Mouse (Mus musculus): ENCODE data around the gene Auts2. TPM values are rescaled to one million over a fixed set of nuclear protein-coding genes. Genes with fewer than 3 reads are reported as not detected.

The Auts2 gene
- polyA plus RNA-seq, 1 experiment from 2014 or later: 29.4 TPM

GRCm38 (mm10) chr5:131703729-131704128, 839.4 kb downstream of the Auts2 start:
- Histone ChIP-seq H3K36me3 (ENCODE audit: control insufficient read depth, insufficient read depth, low read length) (no peaks in the 10 kb centered on the region), H3K4me1 (ENCODE audit: control insufficient read depth, insufficient read depth, low read length) (no peaks in the 10 kb centered on the region), H3K9ac (ENCODE audit: low read depth, low read length) (no peak overlapping the region), H3K27me3 (replicated peaks; ENCODE audit: control insufficient read depth, insufficient read depth, low read length) (no peaks in the 10 kb centered on the region), H3K4me3 (ENCODE audit: low read depth, low read length) (no peak overlapping the region), H3K9me3 (ENCODE audit: control insufficient read depth, low read length) (no peaks in the 10 kb centered on the region), H3K4me2 (ENCODE audit: low read depth, low read length) (no peak overlapping the region), H3K27ac (replicated peaks; ENCODE audit: low read depth, low read length) (no peak overlapping the region)
- ATAC-seq (ENCODE audit: low read depth) (no peak), DNase-seq (ENCODE audit: low spot score) (no peak)
- 62% methylated on average over 6 of the region's 6 CpGs for WGBS

- Histone ChIP-seq H3K27ac (replicated peaks; ENCODE audit: low read depth, low read length) (no peak overlapping the region), H3K27me3 (replicated peaks; ENCODE audit: control insufficient read depth, insufficient read depth, low read length) (no peaks in the 10 kb centered on the region), H3K9me3 (ENCODE audit: control insufficient read depth, low read length) (no peaks in the 10 kb centered on the region), H3K9ac (ENCODE audit: low read depth, low read length) (no peak overlapping the region), H3K4me1 (ENCODE audit: control insufficient read depth, insufficient read depth, low read length) (peaks cover under 1% of the 10 kb centered on the region; the same call in 1 of the 2 replicates), H3K4me3 (ENCODE audit: low read depth, low read length) (no peak overlapping the region), H3K4me2 (ENCODE audit: low read depth, low read length) (no peak overlapping the region), H3K36me3 (ENCODE audit: control insufficient read depth, insufficient read depth, low read length) (no peaks in the 10 kb centered on the region)
- ATAC-seq (ENCODE audit: low read depth): no peak
- whole genome bisulfite sequencing: 82% methylated on average over 6 of the region's 6 CpGs
- no peak for DNase-seq (ENCODE audit: low spot score)
Measured at GRCm38 (mm10) chr5:131702840-131703392, 840.2 kb downstream of the Auts2 start.

- Histone ChIP-seq H3K4me1 (ENCODE audit: control insufficient read depth, insufficient read depth, low read length) (peaks cover 9% of the 10 kb centered on the region; the same call in 1 of the 2 replicates), H3K9ac (ENCODE audit: low read depth, low read length) (no peak overlapping the region), H3K36me3 (ENCODE audit: control insufficient read depth, insufficient read depth, low read length) (no peaks in the 10 kb centered on the region), H3K4me3 (ENCODE audit: low read depth, low read length) (no peak overlapping the region), H3K27ac (replicated peaks; ENCODE audit: low read depth, low read length) (no peak overlapping the region), H3K27me3 (replicated peaks; ENCODE audit: control insufficient read depth, insufficient read depth, low read length) (no peaks in the 10 kb centered on the region), H3K9me3 (ENCODE audit: control insufficient read depth, low read length) (no peaks in the 10 kb centered on the region), H3K4me2 (ENCODE audit: low read depth, low read length) (no peak overlapping the region)
- no peak for DNase-seq (ENCODE audit: low spot score)
- WGBS: 93% methylated on average over 7 of the region's 7 CpGs
- ATAC-seq (ENCODE audit: low read depth): no peak
Measured at GRCm38 (mm10) chr5:131698900-131699299, 844.2 kb downstream of the Auts2 start.

- H3K36me3 ChIP-seq (ENCODE audit: control insufficient read depth, insufficient read depth, low read length): no peaks in the 10 kb centered on the region
- H3K9ac ChIP-seq (ENCODE audit: low read depth, low read length): no peak overlapping the region
- WGBS: 61% methylated on average over 1 of the region's 1 CpGs
- DNase-seq (ENCODE audit: low spot score) (no peak), ATAC-seq (ENCODE audit: low read depth) (no peak)
- no peak overlapping the region for H3K27ac ChIP-seq (replicated peaks; ENCODE audit: low read depth, low read length)
- H3K9me3 ChIP-seq (ENCODE audit: control insufficient read depth, low read length): no peaks in the 10 kb centered on the region
- no peaks in the 10 kb centered on the region for H3K27me3 ChIP-seq (replicated peaks; ENCODE audit: control insufficient read depth, insufficient read depth, low read length)
- H3K4me1 ChIP-seq (ENCODE audit: control insufficient read depth, insufficient read depth, low read length): no peaks in the 10 kb centered on the region
- H3K4me2 ChIP-seq (ENCODE audit: low read depth, low read length): no peak overlapping the region
- no peak overlapping the region for H3K4me3 ChIP-seq (ENCODE audit: low read depth, low read length)
Measured at GRCm38 (mm10) chr5:131690781-131691180, 852.4 kb downstream of the Auts2 start.

- Histone ChIP-seq H3K27ac (replicated peaks; ENCODE audit: low read depth, low read length) (no peak overlapping the region), H3K4me2 (ENCODE audit: low read depth, low read length) (no peak overlapping the region), H3K4me3 (ENCODE audit: low read depth, low read length) (no peak overlapping the region), H3K4me1 (ENCODE audit: control insufficient read depth, insufficient read depth, low read length) (no peaks in the 10 kb centered on the region), H3K9ac (ENCODE audit: low read depth, low read length) (no peak overlapping the region), H3K9me3 (ENCODE audit: control insufficient read depth, low read length) (0 out of 2 replicates have a peak, but pooled peaks cover 9% of the 10 kb centered on the region), H3K27me3 (replicated peaks; ENCODE audit: control insufficient read depth, insufficient read depth, low read length) (no peaks in the 10 kb centered on the region), H3K36me3 (ENCODE audit: control insufficient read depth, insufficient read depth, low read length) (peaks cover 16% of the 10 kb centered on the region; the same call in 1 of the 2 replicates)
- ATAC-seq (ENCODE audit: low read depth) (no peak), DNase-seq (ENCODE audit: low spot score) (no peak)
- 76% methylated on average over 8 of the region's 8 CpGs for WGBS
Measured at GRCm38 (mm10) chr5:131686956-131687618, 856.1 kb downstream of the Auts2 start.

- ATAC-seq (ENCODE audit: low read depth) (peak; percentile 30; the same call in 1 of the 2 replicates), DNase-seq (ENCODE audit: low spot score) (peak; percentile 51)
- 50% methylated on average over 12 of the region's 12 CpGs for WGBS
- H3K36me3 ChIP-seq (ENCODE audit: control insufficient read depth, insufficient read depth, low read length): peaks cover 16% of the 10 kb centered on the region; the same call in 1 of the 2 replicates
- no peak overlapping the region for H3K4me2 ChIP-seq (ENCODE audit: low read depth, low read length)
- no peaks in the 10 kb centered on the region for H3K27me3 ChIP-seq (replicated peaks; ENCODE audit: control insufficient read depth, insufficient read depth, low read length)
- H3K27ac ChIP-seq (replicated peaks; ENCODE audit: low read depth, low read length): no peak overlapping the region
- H3K4me3 ChIP-seq (ENCODE audit: low read depth, low read length): no peak overlapping the region
- no peak overlapping the region for H3K9ac ChIP-seq (ENCODE audit: low read depth, low read length)
- 0 out of 2 replicates have a peak, but pooled peaks cover 9% of the 10 kb centered on the region for H3K9me3 ChIP-seq (ENCODE audit: control insufficient read depth, low read length)
- peaks cover 11% of the 10 kb centered on the region; the same call in 1 of the 2 replicates for H3K4me1 ChIP-seq (ENCODE audit: control insufficient read depth, insufficient read depth, low read length)
Measured at GRCm38 (mm10) chr5:131680127-131680845, 862.9 kb downstream of the Auts2 start.

- H3K4me1 ChIP-seq (ENCODE audit: control insufficient read depth, insufficient read depth, low read length): peaks cover 11% of the 10 kb centered on the region; the same call in 1 of the 2 replicates
- H3K27me3 ChIP-seq (replicated peaks; ENCODE audit: control insufficient read depth, insufficient read depth, low read length): no peaks in the 10 kb centered on the region
- peaks cover 12% of the 10 kb centered on the region; the same call in 1 of the 2 replicates for H3K36me3 ChIP-seq (ENCODE audit: control insufficient read depth, insufficient read depth, low read length)
- H3K27ac ChIP-seq (replicated peaks; ENCODE audit: low read depth, low read length): no peak overlapping the region
- no peak overlapping the region for H3K9ac ChIP-seq (ENCODE audit: low read depth, low read length)
- ATAC-seq (ENCODE audit: low read depth) (no peak), DNase-seq (ENCODE audit: low spot score) (no peak)
- 95% methylated on average over 1 of the region's 1 CpGs for WGBS
- 0 out of 2 replicates have a peak, but pooled peaks cover 9% of the 10 kb centered on the region for H3K9me3 ChIP-seq (ENCODE audit: control insufficient read depth, low read length)
- H3K4me3 ChIP-seq (ENCODE audit: low read depth, low read length): no peak overlapping the region
- H3K4me2 ChIP-seq (ENCODE audit: low read depth, low read length): no peak overlapping the region
Measured at GRCm38 (mm10) chr5:131679523-131679922, 863.6 kb downstream of the Auts2 start.

GRCm38 (mm10) chr5:131677518-131677917, 865.6 kb downstream of the Auts2 start:
- DNase-seq (ENCODE audit: low spot score) (no peak), ATAC-seq (ENCODE audit: low read depth) (no peak)
- 78% methylated on average over 5 of the region's 5 CpGs for WGBS
- H3K36me3 ChIP-seq (ENCODE audit: control insufficient read depth, insufficient read depth, low read length): no peaks in the 10 kb centered on the region
- H3K27me3 ChIP-seq (replicated peaks; ENCODE audit: control insufficient read depth, insufficient read depth, low read length): no peaks in the 10 kb centered on the region
- no peak overlapping the region for H3K4me2 ChIP-seq (ENCODE audit: low read depth, low read length)
- H3K27ac ChIP-seq (replicated peaks; ENCODE audit: low read depth, low read length): no peak overlapping the region
- no peak overlapping the region for H3K4me3 ChIP-seq (ENCODE audit: low read depth, low read length)
- peaks cover 11% of the 10 kb centered on the region; the same call in 1 of the 2 replicates for H3K4me1 ChIP-seq (ENCODE audit: control insufficient read depth, insufficient read depth, low read length)
- H3K9ac ChIP-seq (ENCODE audit: low read depth, low read length): no peak overlapping the region
- H3K9me3 ChIP-seq (ENCODE audit: control insufficient read depth, low read length): no peaks in the 10 kb centered on the region
